Mouse (Mus musculus) left cerebral cortex, adult 2 months (tissue): ENCODE data around the gene Art3. TPM values are rescaled to one million over a fixed set of nuclear protein-coding genes. Genes with fewer than 3 reads are reported as not detected.

Experiments used
- DNase-seq, 2 experiments: peaks; one replicate each; pipeline ENCODE4 v3.0.0; 2021 to 2022; ENCODE audit warnings: low spot score in 2 of 2, mixed read lengths in 1 of 2; ENCODE audit errors: extremely low spot score in 1 of 2
- H3K27ac ChIP-seq: fragments of 200-600 bp; 2 replicates; pipeline ENCODE4 v1.8.1; 2022
- H3K4me3 ChIP-seq: fragments of 200-600 bp; 2 replicates; pipeline ENCODE4 v1.8.1; 2022
- CTCF ChIP-seq: fragments of 200-600 bp; IDR thresholded peaks from 2 replicates; pipeline ENCODE4 v1.8.1; 2022; ENCODE audit warnings: antibody characterized with exemption, mild to moderate bottlenecking, moderate library complexity
- intact Hi-C: fragments of 180-260 bp; cut with DNase I; formaldehyde crosslinking; loops from one replicate; pipeline ENCODE4 v1.15.1; 2025
- total RNA-seq, 2 experiments: library from RNA; stranded (reverse); gene quantifications; 2 replicates each; pipeline ENCODE4 v1.2.3; 2021

The Art3 gene
- total RNA-seq, 2 experiments from 2014 or later, result 3.8 to 7.5 TPM

DNA sequence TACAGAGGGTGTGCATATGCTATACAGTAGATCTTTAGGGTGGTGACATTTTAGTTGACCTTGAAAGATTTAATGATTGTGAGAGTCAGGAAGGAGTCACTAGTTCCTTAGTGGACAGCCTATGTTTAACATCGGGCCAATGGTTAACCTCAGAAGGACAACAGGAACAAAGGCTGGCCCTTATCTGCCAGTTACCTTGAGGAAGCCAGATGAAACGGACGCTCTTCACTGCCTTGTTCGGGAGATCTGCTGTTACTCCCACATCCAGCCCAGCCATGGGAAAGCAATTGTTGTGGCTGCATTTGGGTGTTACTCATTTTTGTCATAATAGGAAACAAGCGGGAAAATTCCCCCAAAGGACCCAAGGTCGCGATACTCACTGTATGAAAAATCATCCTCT is 17.9 kb upstream of the Art3 start:
- Histone ChIP-seq H3K27ac (no peak overlapping the region), H3K4me3 (no peak overlapping the region)
- TF ChIP-seq CTCF, result no peak
- intact Hi-C loops, result no loop called here
- no peak for DNase-seq

DNA sequence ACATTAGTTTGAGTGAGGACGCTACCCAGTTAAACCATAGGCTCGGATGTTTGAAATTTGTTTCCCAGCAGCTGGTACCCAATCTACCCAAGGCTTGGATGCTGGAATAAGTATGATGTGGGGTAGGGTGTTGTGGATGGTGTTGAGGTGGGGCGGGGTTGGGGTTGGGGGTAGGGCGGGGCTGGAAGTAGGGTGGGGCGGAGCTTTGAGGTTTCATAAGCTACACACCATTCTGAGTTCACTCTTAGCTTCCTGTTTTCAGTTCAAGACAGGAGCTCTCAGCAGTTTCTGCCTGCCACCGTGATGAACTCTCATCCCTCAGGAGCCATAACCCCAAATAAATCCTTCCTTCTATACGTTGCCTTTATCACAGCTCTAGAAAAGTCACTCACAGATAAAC is 13.5 kb upstream of the Art3 start:
- Histone ChIP-seq H3K27ac (no peak overlapping the region), H3K4me3 (no peak overlapping the region)
- intact Hi-C loops, result no loop called here
- no peak for TF ChIP-seq CTCF
- no peak for DNase-seq

DNA sequence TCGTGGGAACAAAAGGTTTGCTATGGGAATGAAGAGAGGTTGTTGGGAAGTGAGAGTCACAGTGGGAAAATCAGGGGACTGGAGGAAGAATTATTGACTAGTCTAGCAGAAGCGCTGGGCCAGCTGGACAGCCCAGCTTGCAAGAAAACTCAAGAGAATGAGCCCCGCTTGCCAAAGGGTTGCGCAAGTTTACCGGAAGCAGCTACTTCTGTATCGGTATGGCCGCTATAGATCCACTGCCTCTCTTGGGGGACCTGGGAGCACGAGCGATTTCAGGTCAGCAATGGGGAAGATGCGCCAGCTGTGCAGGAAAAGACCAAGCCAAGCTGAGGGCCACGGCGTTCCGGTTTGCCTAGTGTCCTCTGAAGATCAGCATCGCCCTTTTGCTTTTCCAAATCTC is 13.0 kb upstream of the Art3 start:
- TF ChIP-seq CTCF, result no peak
- Histone ChIP-seq H3K27ac (no peak overlapping the region), H3K4me3 (no peak overlapping the region)
- no peak for DNase-seq
- intact Hi-C loops, result no loop called here

DNA sequence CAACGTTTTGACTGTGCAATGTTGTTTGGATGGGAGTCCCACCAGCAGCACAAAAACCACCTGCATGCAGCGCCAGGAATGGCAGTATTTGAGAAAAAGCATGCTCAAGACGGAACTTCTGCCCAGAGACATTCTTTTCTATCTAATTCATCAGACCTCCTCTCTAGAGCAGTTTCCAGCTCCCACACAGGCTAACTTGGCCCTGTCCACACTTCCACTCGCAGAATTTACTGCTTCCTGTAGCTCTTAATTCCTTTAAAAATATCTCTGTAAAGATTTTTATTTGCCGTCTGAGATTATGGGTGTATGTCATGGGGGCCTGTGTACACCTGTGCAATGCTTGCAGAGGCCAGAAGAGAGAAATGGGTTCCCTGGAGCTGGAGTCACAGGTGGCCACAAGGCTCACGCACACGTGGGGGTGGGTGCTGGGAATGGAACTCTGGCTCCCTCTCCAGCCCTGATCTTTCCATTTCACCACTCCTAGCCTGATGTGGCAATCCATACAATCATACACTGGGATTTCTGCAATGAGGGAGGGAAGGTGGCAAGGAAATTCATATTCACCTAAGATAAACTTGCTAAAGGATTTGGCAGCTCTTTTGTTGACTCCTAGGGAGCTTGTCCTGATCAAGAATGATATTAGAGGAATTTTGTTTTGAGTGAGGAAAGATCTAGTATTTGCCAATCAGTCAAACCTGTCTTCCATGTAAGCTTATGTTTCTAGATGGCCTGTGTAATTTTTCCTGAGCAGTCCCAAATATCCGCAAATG is 9.8 kb upstream of the Art3 start:
- no peak for TF ChIP-seq CTCF
- Histone ChIP-seq H3K4me3 (no peak overlapping the region), H3K27ac (no peak overlapping the region)
- DNase-seq, result no peak
- intact Hi-C loops, result no loop called here

DNA sequence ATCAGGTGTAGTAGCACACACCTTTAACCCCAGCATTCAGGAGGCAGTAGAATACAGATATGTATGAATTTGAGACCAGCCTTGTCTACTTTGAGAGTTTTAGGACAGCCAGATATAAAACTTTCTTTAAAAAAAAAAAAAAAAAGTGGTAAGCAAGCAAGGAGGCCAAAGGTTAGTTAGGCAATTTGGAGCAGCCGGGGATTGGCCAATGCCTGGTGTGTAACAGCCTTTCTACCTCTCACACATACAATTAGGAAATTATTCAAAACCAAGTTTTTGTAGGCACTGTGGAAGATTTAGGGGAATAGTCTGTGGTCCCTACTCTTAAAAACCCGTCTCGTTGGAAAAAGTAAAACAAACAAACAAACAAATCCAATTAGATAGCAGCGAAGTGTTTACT is 9.0 kb upstream of the Art3 start:
- DNase-seq, result no peak
- no peak overlapping the region for H3K27ac ChIP-seq
- no peak for TF ChIP-seq CTCF
- intact Hi-C loops, result no loop called here
- H3K4me3 ChIP-seq, result no peak overlapping the region

DNA sequence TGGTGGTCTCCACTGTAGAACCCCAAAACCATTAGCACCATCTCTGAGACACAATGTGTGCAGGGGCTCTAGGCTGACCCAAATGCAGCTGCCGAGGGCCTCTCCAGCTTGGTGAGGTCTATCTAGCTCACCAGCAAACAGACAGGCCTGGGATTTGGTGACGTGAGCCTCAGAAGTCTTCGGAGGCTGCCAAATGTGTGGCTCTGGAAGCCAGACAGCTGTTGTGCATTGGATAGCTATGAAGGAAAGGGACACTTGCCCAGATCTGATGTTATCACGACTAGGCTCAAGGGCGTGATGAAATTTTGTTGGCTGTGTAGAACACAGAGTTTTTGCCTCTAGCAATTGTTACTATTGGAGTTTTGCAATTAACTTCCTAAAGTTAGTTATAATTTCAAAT is 8.4 kb upstream of the Art3 start:
- no peak overlapping the region for H3K27ac ChIP-seq
- DNase-seq, result no peak
- H3K4me3 ChIP-seq, result no peak overlapping the region
- intact Hi-C loops, result no loop called here
- no peak for TF ChIP-seq CTCF

DNA sequence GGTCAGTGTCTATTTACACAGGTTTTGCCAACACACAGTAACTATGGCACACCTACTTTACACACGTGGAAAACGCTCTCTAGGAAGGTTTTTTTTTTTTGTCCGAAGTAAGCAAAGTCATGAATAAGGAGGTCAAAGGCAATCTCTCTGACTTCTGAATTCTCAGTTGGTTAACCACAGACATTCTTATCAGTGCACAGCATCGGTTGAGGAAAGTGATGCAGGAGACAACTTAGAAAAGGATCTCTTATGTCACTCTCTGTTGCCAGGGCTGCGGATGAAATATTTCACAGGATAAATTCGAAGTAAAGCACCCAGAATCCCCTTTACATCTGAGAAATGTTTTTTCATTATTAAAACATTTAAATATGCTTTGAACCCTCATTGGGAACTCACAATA is 4.3 kb upstream of the Art3 start:
- Histone ChIP-seq H3K4me3 (no peak overlapping the region), H3K27ac (no peak overlapping the region)
- no peak for DNase-seq
- TF ChIP-seq CTCF, result no peak
- intact Hi-C loops, result no loop called here

DNA sequence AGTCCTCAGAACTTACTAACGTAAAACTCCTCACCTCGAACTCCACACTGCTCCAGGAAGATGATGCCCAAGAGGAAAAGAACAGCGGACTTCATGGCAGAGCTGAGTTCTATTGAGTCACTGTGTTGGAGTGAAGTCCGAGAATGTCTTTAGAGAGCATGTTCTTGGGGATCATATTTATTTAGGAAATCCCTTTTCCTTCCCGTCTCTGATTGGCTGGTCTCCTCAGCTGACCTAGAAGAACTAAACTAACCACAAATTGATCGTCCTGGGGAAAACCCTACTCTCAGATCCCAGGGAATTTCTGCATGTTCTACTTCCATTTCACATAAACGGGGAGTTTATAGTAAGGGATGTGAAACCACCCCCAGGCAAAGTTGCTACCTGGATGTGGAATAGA is 3.7 kb upstream of the Art3 start, which contains the start of gene Cxcl9:
Gene Cxcl9, minus strand, starts transcription at position 151 of the 400 bp plus-strand sequence.
- TF ChIP-seq CTCF, result no peak
- intact Hi-C loops, result no loop called here

DNA sequence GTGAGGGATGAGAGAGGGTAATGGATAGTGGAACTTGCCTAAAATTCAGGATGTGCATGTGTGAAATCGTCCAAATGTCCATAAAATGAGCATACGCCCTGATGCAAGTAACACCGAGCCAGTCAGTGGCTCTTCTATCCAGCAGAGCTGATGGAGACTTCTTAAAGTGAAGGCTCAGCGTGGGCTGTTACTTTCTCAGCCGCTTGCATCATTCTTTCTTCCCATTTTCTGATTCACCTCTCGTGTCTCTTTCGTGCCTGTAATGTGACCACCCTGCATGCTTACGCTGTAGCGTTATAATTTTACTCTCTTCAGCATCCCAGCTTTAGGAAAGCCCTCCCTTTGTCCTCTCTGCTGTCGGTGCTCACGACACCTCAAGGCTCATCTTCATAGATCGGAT is 505 bp upstream of the Art3 start:
- TF ChIP-seq CTCF, result no peak
- Histone ChIP-seq H3K4me3 (no peak overlapping the region), H3K27ac (no peak overlapping the region)
- no peak for DNase-seq
- intact Hi-C loops, result no loop called here

More for the DNA sequence above, 3.7 kb upstream of the Art3 start, which contains the start of gene Cxcl9:
- DNase-seq, result no peak
- H3K27ac ChIP-seq, result no peak within 1 kb of the TSS
- no peak within 1 kb of the TSS for H3K4me3 ChIP-seq

DNA sequence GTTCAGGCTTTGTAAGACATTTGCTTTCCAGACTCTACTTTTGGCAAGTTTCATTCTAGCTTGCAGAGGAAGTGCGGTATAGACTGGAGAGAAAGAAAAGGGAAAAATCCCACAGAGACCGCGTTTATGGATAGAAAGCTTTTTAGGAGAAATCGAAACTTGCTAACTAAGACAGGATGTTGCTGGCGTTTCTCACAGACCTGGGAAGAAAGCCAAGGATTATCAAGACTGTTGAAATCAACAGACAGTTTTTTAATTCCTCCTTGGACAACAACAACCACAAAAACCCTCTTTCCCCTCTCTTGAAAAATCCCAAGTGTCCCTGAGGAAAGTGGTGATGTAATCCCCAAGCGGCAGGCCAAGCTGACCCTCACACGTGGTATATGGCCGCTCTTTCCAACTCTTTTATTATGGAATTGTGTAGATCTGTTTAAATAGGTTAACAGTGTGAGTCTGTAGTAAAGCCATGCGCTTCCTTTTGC is 773 bp downstream of the Art3 start:
- Histone ChIP-seq H3K4me3 (peak overlapping the region; percentile 32), H3K27ac (no peak overlapping the region; the same call in 1 of the 2 replicates)
- intact Hi-C loops, result no loop called here
- no peak for DNase-seq
- no peak for TF ChIP-seq CTCF

DNA sequence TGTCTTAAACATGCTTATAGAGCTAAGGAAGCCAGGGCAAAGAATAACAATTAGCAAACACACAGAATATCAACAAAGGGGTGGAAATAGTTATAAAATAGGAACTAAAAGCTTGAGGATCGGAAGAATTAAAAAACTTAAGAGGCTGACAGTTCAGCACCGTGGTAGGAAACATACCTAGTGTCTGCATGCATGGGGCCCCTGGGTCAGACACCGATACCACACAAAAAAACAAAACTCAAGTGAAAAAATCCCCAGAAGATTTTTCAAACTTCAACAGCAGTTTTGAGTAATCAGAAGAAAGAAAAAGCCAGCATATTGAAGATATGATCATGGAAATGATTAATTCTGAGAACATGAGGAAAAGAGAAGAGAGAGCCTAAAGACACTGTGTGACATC is 5.1 kb downstream of the Art3 start:
- TF ChIP-seq CTCF, result no peak
- Histone ChIP-seq H3K27ac (no peak overlapping the region), H3K4me3 (no peak overlapping the region)
- intact Hi-C loops, result no loop called here
- no peak for DNase-seq

DNA sequence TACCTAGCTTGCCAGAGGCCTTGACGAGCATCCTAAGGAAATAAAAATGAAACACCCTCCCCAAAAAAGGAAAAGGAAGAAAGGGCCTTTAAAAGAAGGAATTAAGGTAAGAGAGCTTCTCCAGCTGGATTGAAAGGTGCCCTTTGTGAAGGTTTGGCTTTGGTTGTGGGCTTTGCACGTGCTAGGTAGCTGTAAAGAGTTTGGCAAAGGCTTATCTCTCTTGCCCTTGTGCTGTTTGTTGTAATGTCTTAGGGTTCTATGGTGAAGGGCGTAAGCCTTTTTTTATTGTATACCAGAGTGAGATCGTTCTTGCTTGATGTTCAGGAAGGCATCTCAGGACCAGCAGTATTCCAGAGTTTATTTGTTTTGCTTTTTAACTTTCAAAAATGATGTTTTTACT is 9.0 kb downstream of the Art3 start:
- intact Hi-C loops, result no loop called here
- no peak for DNase-seq
- no peak overlapping the region for H3K4me3 ChIP-seq

DNA sequence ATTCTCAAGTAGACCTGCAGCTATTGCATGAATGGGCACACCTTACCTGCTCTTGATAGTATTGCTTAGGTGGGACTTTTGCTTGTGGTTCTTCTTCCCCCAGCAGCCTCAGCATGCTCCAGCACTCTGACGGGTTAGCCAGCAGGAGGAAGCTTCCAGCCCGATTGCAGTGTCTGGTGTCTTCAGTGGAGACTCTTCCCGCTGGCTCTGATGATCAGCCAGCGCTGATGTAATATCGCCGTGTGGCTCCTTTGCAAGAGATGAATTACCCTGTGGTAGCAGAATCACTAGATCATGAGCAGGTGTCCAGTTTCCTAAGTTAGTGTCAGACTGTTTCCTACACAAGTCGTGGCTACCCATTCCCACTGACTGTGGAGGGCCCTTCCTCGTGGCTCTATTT is 13.4 kb downstream of the Art3 start:
- Histone ChIP-seq H3K4me3 (no peak overlapping the region), H3K27ac (no peak overlapping the region)
- no peak for TF ChIP-seq CTCF
- no peak for DNase-seq
- intact Hi-C loops, result no loop called here

More for the DNA sequence above, 9.0 kb downstream of the Art3 start:
- H3K27ac ChIP-seq, result no peak overlapping the region
- TF ChIP-seq CTCF, result no peak
